Mouse (Mus musculus) bone marrow, adult 2 months (tissue): ENCODE results near the gene Arhgap23.

ENCODE experiments used
- CTCF ChIP-seq: fragments of 200-500 bp; IDR thresholded peaks from 2 replicates; pipeline ENCODE4 v1.5.1; 2011; ENCODE audit warnings: low read length, control low read depth; ENCODE audit not compliant: control insufficient read depth, insufficient read depth
- POLR2A ChIP-seq: fragments of 200-500 bp; IDR thresholded peaks from 2 replicates; pipeline ENCODE4 v1.6.1; 2011; ENCODE audit warnings: low read depth, mild to moderate bottlenecking, control low read depth, low read length, borderline replicate concordance; ENCODE audit not compliant: control insufficient read depth

GRCm38 (mm10) chr11:97404761-97405190 is 10.6 kb upstream of the Arhgap23 start:
- TF ChIP-seq CTCF (no peak), POLR2A (no peak)
